Mouse (Mus musculus) layer of hippocampus, adult 8-10 months (tissue): ENCODE data around the gene 4931422A03Rik. TPM values are rescaled to one million over a fixed set of nuclear protein-coding genes. Genes with fewer than 3 reads are reported as not detected.
"Not testable (repeated sequence)": the region's sequence is repeated elsewhere in the genome, so short reads cannot be mapped to it uniquely, and the experiment has no call there.

Experiments used
- DNase-seq, 2 experiments: peaks; one replicate each; pipeline ENCODE4 v3.0.0; 2022; ENCODE audit warnings: low spot score in 2 of 2
- total RNA-seq, 4 experiments: library from RNA; stranded (reverse); gene quantifications; 2 replicates each; pipeline ENCODE4 v1.2.4; 2022

4931422A03Rik gene
- under 1 TPM in 1 of 4 experiments, not detected in 3; 0.53 TPM for total RNA-seq

DNA sequence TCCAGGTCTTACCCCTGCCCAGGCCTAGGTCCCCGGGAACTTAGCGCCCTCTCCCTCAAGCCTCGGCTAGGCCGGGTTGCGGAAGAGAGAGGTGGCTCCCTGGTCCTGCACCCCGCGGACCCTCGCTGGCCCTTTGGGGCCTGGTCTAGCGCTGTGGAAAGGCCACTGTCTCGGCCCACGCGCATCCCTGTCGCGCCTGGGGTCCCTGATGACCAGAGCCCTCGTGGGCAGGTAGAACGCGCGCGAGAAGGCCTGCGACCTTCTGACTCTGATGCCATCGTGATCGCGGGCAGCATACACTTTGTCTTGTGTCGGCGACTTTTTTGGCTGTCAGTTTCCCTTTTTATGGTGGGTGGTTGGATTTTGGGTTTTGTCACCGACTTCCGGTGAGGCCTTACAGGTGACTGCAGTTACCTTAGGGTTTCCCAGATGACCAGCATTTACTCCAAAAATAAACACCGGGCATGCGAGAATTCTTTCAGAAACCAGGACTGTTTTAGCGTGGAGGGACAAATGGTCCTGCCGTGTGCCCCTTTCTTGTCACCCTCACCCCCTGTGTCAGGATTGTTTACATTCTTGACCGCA, at the start of gene 4931422A03Rik:
Gene 4931422A03Rik, minus strand, starts transcription at position 223 of the 585 bp plus-strand sequence.
- DNase-seq: no peak

DNA sequence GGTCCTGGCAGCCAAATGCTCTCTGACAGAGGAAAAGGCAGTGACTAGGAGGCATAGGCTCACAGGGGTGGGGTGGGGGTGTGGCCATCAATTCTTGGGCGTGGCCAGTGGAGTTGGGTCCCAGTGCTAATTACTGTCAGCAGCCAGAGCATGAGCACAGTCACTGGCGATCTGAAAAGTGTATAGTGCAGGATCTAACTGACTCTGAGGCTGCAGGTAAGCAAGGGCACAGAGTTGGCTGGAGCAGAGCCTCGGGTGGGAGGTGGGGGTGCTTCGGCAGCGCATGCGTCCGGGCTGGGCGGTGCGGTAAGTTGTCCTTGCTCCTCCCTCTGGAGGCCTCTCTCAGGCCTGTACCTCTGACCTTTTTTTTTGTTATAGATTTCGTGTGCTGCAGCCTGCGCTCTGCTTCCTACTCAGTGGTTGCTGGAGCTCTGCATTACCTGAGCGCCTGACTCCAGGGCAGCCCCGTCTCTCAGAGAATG, 41.6 kb upstream of the 4931422A03Rik start, which contains the start of gene Cd59b:
Gene Cd59b, plus strand, starts transcription at position 146 of the 482 bp plus-strand sequence.
- no peak for DNase-seq

DNA sequence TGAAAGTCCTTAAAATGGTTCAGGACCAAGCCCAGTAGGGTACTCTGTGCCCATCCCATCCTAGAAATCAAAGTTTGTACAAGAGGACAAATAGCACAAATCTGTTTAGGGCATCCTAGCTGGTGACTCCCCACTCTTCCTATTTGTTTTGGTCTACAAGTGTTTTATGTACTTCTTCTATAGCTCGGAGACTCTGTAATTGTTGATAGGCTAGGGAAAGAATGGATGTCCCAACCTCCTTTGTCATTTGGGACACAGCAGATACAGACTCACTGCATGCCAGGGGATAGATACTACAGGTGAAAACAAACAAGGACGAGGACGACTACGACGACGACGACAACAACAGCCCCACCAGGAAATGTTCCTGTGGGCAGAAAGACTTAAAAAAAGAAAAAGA, 40.3 kb upstream of the 4931422A03Rik start, which contains the start of gene Gm10799:
Gene Gm10799, minus strand, starts transcription at position 101 of the 400 bp plus-strand sequence.
- not testable (repeated sequence) for DNase-seq

DNA sequence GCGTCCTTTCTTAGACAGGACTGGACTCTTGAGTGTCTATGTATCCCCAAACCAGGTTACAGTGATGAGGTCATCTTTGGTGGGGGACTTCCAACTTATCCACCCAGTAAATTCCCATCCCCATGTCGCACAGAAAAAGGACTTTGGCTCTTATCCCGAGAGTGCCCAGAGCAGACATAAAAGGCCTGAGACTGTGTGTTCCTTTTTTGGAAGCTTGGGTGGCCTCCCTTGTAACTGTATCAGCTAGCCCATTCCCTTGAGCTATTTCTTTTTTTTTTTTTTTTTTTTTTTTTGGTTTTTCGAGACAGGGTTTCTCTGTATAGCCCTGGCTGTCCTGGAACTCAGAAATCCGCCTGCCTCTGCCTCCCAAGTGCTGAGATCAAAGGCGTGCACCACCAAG, 37.4 kb upstream of the 4931422A03Rik start, which contains the start of gene Gm10912:
Gene Gm10912, plus strand, starts transcription at position 301 of the 400 bp plus-strand sequence.
- DNase-seq: not testable (repeated sequence)

DNA sequence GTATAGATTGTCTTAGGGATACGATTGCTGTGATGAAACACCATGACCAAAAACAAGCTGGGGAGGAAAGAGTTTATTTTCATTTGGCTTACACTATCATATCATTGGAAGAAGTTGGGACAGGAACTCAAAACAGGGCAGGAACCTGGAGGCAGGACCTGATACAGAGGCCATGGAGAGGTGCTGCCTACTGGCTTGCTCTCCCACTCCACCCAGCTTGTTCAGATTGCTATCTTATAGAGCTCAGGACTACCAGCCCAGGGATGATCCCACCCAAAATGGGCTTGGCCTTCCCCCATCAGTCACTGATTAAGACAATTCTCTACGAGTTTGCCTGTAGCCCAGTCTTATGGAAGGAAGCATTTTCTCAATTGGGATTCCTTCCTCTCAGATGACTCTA, 36.0 kb upstream of the 4931422A03Rik start:
- no peak for DNase-seq

DNA sequence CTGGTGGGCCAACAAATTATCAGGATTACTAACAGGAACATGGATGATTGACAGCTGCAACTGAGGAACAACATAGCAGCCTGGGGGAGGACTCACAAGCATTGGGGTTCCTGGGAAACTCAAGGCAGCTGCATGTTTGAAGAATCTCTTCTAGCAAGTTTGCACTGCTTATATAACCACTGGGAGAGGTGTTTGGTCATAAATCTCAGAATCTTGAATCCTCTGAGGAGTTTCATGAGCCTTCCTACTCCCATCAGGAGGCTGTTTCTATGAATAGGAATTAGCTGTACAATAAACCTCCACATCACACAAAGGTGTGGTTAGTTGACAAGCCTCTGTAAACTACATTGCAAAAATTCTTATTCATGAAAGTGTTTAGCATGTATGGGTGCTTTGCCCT, 34.5 kb upstream of the 4931422A03Rik start:
- DNase-seq: no peak

DNA sequence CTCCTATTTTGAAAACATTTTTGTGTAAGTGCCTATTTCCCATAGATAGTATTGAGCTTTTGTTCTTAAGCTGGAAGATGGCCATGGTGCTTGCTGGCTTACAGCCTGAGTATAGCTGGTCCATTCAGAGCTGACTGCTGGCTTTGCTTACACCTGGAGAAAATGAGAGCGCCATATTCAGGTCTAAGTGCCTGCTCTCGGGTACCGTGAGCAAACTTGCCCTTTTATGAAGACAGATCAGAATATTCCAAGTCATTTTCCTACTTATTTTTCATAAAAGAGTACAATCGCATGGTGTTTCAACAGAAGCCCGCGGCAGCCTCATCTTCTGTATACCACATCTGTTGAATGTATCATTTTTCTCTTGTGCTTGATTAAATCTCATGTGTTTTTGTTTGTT, 32.8 kb upstream of the 4931422A03Rik start:
- no peak for DNase-seq

DNA sequence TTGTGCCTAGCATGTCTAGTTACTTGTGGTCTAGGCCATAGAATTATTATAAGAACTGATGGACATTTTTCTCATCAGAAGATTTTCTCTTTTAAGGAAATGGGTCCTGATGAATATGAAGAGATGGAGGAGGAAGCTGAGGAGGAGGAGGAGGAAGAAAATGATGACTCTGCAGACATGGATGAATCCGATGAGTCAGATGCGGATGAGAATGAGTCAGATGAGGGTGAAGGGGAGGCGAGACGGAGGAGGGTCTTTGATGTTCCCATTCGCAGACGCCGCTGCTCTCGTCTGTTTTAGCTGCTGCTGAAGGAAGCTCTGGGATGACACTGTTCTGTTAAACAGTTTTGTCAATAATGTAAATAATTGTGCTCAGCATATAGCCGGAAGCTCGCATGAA, 31.6 kb upstream of the 4931422A03Rik start:
- DNase-seq: no peak

DNA sequence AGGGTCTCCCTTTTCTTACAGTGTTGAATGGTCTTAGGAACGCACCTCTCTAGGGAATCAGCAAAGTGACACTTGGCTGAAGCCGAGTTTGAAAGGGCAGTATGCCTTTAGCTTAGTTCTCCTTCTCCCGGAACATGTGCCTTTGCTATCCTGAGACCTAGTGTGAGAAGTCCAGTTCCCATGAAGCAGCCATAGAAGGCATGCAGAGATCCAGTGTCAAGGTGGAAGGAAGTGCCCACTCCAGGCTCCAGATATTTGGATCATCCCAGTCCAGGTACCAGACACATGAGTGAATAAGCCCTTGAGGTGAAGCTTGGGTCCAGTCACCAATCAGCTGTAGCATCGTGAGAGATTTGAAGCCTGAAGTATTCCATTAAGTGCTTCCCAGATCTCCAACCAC, 30.8 kb upstream of the 4931422A03Rik start:
- DNase-seq: no peak

DNA sequence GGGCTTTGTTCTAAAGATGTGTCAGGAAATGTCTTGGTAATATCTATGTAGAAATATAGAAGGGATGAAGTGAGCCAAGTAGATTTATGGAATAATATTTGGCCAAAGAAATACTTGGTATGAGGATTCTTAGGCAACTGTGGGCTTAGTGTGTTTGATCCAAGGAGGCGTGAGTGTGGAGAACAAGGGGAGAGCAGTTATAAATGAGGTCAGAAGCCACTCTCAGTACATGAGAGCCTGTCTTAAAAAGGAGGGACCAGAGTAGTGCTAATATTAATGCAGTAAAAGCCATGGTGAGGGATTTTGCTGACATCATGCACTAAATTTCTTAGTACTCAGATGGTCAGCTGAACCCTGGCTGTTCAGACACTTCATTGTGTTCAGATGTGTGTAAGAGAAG, 30.2 kb upstream of the 4931422A03Rik start:
- no peak for DNase-seq

DNA sequence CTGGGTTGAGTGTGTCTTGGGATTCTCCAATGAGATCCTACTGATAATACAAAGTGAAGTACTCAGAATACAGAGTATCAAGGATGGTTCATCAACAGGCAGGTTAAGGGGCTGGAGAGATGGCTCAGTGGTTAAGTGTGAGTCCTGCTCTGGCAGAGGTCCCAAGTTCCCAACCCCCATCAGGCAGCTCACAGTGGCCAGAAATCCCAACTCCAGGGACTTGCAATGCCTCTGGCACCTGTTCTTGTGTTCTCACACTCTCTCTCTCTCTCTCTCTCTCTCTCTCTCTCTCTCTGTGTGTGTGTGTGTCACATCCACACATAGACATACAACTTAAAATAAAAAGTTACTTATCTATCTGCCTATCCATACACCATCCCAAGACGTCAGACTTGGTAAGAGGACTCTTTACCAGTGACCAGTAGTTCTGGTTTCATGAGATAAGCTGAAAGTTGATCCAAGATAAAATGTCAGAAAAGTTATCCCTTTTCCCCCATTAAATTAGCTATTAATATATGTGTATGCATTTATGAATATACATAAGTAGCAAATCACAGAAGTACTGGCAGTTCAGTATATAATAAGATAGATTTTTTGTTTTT, 16.4 kb upstream of the 4931422A03Rik start:
- no peak for DNase-seq

DNA sequence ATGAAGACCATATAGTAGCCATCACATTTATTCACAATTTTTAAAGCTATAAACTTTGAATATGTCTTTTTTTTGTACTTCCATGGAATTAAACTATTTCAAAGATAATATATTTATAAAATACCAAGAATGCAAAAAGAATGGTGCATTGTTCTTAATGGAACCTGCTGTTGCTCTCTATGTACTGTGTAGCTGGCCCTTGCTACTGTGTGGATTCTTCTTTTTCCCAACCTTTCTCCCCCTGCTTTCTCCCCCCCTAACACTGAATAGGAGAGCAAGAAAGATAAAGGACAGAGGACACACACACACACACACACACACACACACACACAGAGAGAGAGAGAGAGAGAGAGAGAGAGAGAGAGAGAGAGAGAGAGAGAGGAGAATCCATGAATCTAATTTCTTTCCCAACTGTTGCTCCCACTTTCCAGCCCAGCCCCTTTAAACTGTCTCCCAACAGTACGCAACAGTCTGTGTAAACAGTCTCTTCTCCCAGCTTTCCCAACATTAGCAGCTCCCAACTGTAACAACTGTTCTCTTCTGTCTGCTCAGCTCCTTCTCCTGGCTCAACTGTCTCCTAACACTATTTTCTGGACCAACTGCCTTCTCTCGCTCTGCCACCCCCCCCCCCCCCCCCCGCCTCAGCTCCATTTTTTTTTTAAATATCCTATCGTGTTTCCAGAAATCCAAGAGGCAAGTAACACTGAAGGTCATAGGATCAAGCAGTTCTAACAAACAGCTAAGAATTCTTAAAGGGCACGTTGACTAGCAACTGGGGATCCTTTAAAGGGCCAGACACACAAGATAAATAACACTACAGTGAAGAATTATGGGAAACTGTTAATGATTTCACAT, 15.7 kb upstream of the 4931422A03Rik start:
- no peak for DNase-seq

DNA sequence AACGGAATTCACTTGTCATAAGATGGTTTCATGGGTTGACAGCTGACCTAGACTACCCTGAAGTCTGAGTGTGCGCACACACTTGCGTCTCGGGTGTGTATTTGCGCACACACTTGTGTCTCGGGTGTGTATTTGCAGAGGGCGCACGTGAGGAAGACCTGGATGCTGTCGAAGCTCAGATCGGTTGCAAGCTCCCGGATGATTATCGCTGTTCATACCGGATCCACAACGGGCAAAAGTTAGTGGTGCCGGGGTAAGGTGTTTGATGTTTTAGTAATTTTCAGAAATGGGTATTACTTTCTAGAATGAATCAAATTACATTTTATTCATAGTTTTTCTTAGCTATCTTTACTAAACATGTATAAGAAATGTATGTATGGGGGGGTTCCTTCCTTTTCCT, 14.6 kb upstream of the 4931422A03Rik start:
- no peak for DNase-seq

DNA sequence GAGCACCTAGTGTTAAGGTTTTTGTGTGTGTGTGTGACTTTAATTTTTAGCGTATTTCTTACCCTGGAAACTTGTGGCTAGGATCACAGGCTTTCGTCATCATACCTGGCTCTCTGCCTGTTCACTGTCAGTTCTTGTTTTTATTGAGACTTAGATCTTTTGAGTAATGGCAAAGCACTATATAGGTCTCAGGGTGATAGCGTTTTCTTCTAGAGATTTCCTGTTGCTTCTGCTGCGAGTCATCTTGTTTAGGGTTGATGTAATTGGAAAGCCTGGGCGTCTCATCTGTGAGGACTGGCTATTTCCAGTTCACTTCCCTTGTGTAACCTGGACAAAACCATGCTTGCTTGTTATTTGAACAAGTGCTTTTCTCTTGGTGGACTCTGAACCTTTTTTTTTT, 13.5 kb upstream of the 4931422A03Rik start:
- DNase-seq: no peak

DNA sequence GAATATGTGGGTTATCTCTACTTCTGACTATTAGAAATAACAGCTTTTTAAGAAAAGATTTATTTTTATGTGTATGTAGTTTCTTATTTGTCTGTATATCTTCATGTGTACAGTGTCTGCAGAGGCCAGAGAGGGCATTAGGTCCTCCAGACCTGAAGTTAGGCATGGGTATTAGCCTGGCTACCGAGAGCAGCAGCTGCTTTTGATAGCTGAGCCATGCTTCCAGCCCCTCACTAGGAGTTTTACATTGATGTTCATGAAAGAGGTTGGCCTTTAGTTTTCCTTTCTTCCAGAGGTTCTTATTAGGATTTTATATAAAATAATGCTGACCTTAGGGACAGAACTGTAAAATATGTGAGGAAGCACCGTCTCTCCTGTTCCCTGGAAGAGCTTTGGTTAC, 10.1 kb upstream of the 4931422A03Rik start:
- DNase-seq: no peak

DNA sequence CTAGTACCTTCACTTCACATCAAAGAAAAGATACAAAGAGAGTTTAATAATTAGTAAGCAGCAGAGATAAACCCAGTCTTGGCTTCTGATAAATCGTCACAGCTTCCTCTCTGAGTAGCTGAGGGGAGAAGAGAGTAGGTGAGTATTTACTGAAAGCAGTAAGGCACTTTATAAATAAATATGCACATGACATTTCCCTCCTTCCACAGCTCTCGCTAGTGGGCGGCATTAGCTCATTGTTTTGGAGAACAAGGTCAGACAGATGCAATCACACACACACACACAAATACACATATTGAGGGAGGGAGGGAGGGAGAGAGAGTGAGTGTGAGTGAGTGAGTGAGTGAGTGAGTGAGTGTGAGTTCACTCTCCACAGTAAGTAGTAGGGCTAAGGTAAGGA, 8.2 kb upstream of the 4931422A03Rik start:
- no peak for DNase-seq

DNA sequence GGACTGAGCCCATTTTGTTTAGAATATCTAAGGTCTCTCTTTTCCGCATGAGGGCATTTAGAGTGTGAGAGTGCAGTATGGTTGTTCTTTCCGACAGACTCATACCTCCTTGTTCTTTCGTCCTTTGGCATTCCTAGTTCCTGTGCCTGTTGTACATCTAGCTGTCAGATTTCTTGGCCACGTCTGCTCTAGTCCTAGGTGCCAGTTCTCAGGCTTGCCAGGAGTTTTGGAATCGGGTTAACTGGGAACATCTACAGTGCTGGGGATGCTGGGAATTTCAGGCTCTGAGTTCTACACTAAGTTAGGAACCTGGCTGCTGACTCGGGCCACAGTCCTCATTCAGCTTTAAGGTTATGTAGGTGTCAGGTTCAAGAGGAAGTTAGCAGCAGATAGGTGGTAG, 7.4 kb upstream of the 4931422A03Rik start:
- no peak for DNase-seq

DNA sequence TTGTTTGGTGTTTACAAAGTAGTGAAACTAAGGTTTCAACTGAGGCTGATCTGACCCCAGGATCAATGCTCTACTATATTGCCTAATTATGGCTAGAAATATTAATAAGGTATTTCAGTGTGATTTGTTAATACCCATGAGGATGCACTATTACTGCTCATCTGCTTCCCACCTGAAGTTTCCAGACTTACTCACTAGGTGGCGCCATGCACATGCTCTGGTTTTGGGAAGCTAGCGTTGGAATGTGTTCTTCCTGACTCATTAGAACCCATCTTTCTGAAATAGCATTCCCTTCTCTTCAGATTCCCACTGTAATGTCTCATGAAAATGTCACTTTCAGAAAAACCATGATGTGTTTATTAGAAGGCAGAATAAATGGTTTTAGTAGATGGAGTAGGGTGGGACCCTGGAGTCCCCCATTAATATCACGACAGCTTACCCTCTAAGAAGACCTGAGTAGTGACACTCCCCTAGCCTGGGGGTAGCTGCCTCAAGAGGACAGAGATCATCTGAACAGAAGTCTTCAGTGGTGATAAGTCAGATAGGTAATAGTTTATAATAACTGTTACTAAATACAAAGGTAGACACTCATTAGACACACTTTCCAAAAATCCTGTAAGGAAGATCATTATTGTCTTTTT, 6.8 kb upstream of the 4931422A03Rik start:
- peak; percentile 48 to 75 for DNase-seq

DNA sequence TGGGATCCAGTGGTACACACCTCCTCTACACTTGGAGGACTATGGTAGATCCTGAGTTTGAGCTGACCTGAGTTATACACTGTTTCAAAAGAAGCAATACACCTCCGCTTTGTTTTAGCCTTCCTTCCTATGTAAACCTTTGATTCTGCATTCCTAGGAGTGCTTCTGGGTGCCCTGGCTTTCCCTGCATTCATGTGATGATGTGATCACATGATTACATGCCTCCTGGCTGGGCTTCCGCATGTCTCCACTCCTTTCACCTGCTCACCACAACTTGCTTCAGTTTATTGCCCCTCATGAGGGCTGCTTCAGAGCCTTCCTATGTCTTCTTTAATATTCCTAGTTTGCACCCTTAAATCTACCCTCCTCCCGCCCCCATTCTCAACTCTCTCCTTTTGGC, 3.9 kb upstream of the 4931422A03Rik start:
- DNase-seq: no peak

DNA sequence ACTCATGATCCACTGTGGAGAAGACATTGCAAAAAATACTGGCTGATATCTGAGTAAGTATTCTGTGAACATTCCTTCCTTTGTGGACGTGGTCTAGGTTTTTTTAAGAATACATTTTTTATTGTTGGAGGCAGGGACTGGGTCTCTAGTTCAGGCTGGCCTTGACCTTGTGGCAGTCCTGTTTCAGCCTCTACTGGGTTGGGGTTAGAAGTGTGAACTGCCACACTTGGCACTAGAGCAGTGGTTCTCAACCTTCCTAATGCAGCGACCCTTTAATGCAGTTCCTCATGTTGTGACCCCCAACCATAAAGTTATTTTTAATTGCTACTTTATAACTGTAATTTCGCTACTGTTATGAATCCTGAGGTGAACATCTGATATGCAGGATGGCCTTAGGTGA, 2.2 kb upstream of the 4931422A03Rik start:
- no peak for DNase-seq

DNA sequence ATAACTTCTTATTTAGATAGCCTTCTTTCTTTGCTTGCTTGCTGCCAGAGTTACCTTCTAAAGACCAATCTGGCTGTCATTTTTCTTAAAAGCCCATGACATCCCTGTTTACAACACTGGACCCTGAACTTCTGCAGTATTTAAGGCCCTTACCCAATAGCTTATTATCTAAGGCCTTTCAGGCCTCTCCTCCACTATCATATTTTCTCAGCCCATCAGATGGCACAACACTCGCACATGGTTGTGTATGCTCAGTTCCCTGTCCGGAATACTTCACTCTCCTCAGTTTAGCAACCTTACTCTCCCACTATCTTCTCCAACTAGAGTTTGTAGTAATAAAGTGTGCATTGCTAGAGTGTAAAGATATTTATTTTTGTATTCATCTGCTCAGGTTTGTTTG, 913 bp upstream of the 4931422A03Rik start:
- no peak for DNase-seq
